Mouse (Mus musculus) myocyte (in vitro differentiated cells): ENCODE measurements at regions not wholly inside any gene's neighbourhood (a gene's known extent, or its start where the extent isn't known, plus 50 kb on each side); places are given as distances from the start of the nearest gene placed in this dataset.

Experiments
- CEBPB ChIP-seq: IDR thresholded peaks from 2 replicates; pipeline ENCODE4 v1.6.1; 2011; ENCODE audit warnings: mild to moderate bottlenecking, moderate library complexity; ENCODE audit not compliant: poor library complexity, insufficient read depth, severe bottlenecking
- E2F4 ChIP-seq: IDR thresholded peaks from one replicate; pipeline ENCODE4 v1.6.1; 2011; ENCODE audit warnings: mild to moderate bottlenecking, control low read depth, moderate library complexity; ENCODE audit not compliant: insufficient read depth
- POLR2A ChIP-seq: IDR thresholded peaks from one replicate; pipeline ENCODE4 v1.6.1; 2011; ENCODE audit warnings: low read depth, mild to moderate bottlenecking, control low read depth, moderate library complexity; ENCODE audit not compliant: insufficient read length
- TCF12 ChIP-seq: IDR thresholded peaks from one replicate; pipeline ENCODE4 v1.6.1; 2011; ENCODE audit warnings: mild to moderate bottlenecking, control low read depth; ENCODE audit not compliant: poor library complexity, insufficient read depth, severe bottlenecking
- USF1 ChIP-seq: IDR thresholded peaks from one replicate; pipeline ENCODE4 v1.6.1; 2011; ENCODE audit warnings: low read depth, mild to moderate bottlenecking, control low read depth, moderate library complexity

- TF ChIP-seq E2F4 (no peak), USF1 (no peak), CEBPB (no peak), TCF12 (no peak), POLR2A (no peak)
Observed at GRCm38 (mm10) chr4:55194061-55194460, 155.8 kb upstream of the Rad23b start.
